Mouse (Mus musculus) adrenal gland, postnatal 36 days (tissue): ENCODE results near the gene Scamp3. TPM values are rescaled to one million over a fixed set of nuclear protein-coding genes. Genes with fewer than 3 reads are reported as not detected.

Experiments used
- DNase-seq, 2 experiments: peaks; one replicate each; pipeline ENCODE4 v3.0.0; 2021; ENCODE audit warnings: mixed read lengths in 1 of 2
- total RNA-seq, 2 experiments: library from RNA; stranded (reverse); gene quantifications; 2 replicates each; pipeline ENCODE4 v1.2.3; 2021

Gene Scamp3
- total RNA-seq, 2 experiments from 2014 or later: 77.5 to 96.1 TPM

- peak in 1 of 2 experiments; percentile 47 for DNase-seq
Observed at GRCm38 (mm10) chr3:89163123-89163522, 14.2 kb upstream of the Scamp3 start.

- no peak for DNase-seq
Observed at GRCm38 (mm10) chr3:89163643-89164245, 13.5 kb upstream of the Scamp3 start.

GRCm38 (mm10) chr3:89164506-89165267 is 12.6 kb upstream of the Scamp3 start, which contains the start of gene Clk2:
Gene Clk2 (plus strand): TSS chr3:89164795.
- peak; percentile 97 to 98 for DNase-seq

GRCm38 (mm10) chr3:89165268-89165870 is 11.9 kb upstream of the Scamp3 start:
- DNase-seq: no peak

- DNase-seq: no peak
Observed at GRCm38 (mm10) chr3:89166945-89167344, 10.3 kb upstream of the Scamp3 start.

GRCm38 (mm10) chr3:89174844-89175243 is 2.4 kb upstream of the Scamp3 start:
- DNase-seq: no peak

GRCm38 (mm10) chr3:89175544-89175943 is 1.7 kb upstream of the Scamp3 start:
- DNase-seq: no peak

- no peak for DNase-seq
Observed at GRCm38 (mm10) chr3:89176421-89176820, 852 bp upstream of the Scamp3 start.

GRCm38 (mm10) chr3:89178107-89178385 is 773 bp downstream of the Scamp3 start:
- DNase-seq: no peak

GRCm38 (mm10) chr3:89179056-89179455 is 1.8 kb downstream of the Scamp3 start:
- DNase-seq: no peak

GRCm38 (mm10) chr3:89181749-89182500 is 4.7 kb downstream of the Scamp3 start:
- DNase-seq: no peak

- no peak for DNase-seq
Observed at GRCm38 (mm10) chr3:89182531-89183057, 5.3 kb downstream of the Scamp3 start.

GRCm38 (mm10) chr3:89183058-89183958 is 6.0 kb downstream of the Scamp3 start, which contains the start of gene Fam189b:
Gene Fam189b (plus strand): TSS chr3:89183143.
- peak; percentile 89 to 94 for DNase-seq

- DNase-seq: no peak
Observed at GRCm38 (mm10) chr3:89183959-89184315, 6.7 kb downstream of the Scamp3 start.

GRCm38 (mm10) chr3:89187197-89187596 is 9.9 kb downstream of the Scamp3 start:
- no peak for DNase-seq

GRCm38 (mm10) chr3:89187690-89188477 is 10.6 kb downstream of the Scamp3 start:
- DNase-seq: no peak

GRCm38 (mm10) chr3:89188478-89188875 is 11.2 kb downstream of the Scamp3 start:
- DNase-seq: no peak

- no peak for DNase-seq
Observed at GRCm38 (mm10) chr3:89190436-89190835, 13.2 kb downstream of the Scamp3 start.

- no peak for DNase-seq
Observed at GRCm38 (mm10) chr3:89193351-89193750, 16.1 kb downstream of the Scamp3 start.

- DNase-seq: no peak
Observed at GRCm38 (mm10) chr3:89193853-89194252, 16.6 kb downstream of the Scamp3 start.
